Mouse (Mus musculus) left cerebral cortex, adult 8-10 months (tissue): ENCODE data around the gene Mup1. TPM values are rescaled to one million over a fixed set of nuclear protein-coding genes. Genes with fewer than 3 reads are reported as not detected.
"Not testable (repeated sequence)": the region's sequence is repeated elsewhere in the genome, so short reads cannot be mapped to it uniquely, and the experiment has no call there.

Experiments used
- DNase-seq, 2 experiments: peaks; one replicate each; pipeline ENCODE4 v3.0.0; 2022; ENCODE audit warnings: low spot score in 2 of 2
- total RNA-seq, 4 experiments: library from RNA; stranded (reverse); gene quantifications; 2 replicates each; pipeline ENCODE4 v1.2.4; 2022

The Mup1 gene
- not detected for total RNA-seq

GRCm38 (mm10) chr4:60501860-60502259 lies at the start of gene Mup1:
Gene Mup1, minus strand, starts transcription at chr4:60501960.
- DNase-seq, result not testable (repeated sequence)

Other genes with a start within 250 kb of the Mup1 start
- not detected for gene Mup9, start 80.0 kb downstream of the Mup1 start, total RNA-seq
- gene Mup10, start 80.2 kb upstream of the Mup1 start, total RNA-seq, result not detected
- gene Mup11, start 160.5 kb upstream of the Mup1 start, total RNA-seq, result not detected
- not detected for gene Mup12, start 239.4 kb upstream of the Mup1 start, total RNA-seq